Mouse (Mus musculus): ENCODE results near the gene Olfr313. TPM values are rescaled to one million over a fixed set of nuclear protein-coding genes. Genes with fewer than 3 reads are reported as not detected.
"Not testable (repeated sequence)": the region's sequence is repeated elsewhere in the genome, so short reads cannot be mapped to it uniquely, and the experiment has no call there.

The Olfr313 gene
- polyA plus RNA-seq, 1 experiment from 2014 or later, result not detected

GRCm38 (mm10) chr11:58796850-58797249, 17.9 kb upstream of the Olfr313 start:
- Histone ChIP-seq H3K9ac (ENCODE audit: low read length) (no peak overlapping the region), H3K36me3 (ENCODE audit: control insufficient read depth, insufficient read depth, low read length) (no peaks in the 10 kb centered on the region), H3K9me3 (ENCODE audit: control insufficient read depth, low read length) (no peaks in the 10 kb centered on the region), H3K4me1 (replicated peaks; ENCODE audit: control insufficient read depth, insufficient read depth, low read length) (no peaks in the 10 kb centered on the region; the same call in 1 of the 2 replicates), H3K4me2 (ENCODE audit: low read depth, low read length) (no peak overlapping the region), H3K27ac (ENCODE audit: low read length) (no peak overlapping the region), H3K4me3 (ENCODE audit: low read length) (no peak overlapping the region), H3K27me3 (ENCODE audit: control insufficient read depth, insufficient read depth, low read depth, low read length) (no peaks in the 10 kb centered on the region)
- ATAC-seq (ENCODE audit: low read depth), result no peak
- 65% methylated on average over 7 of the region's 7 CpGs for WGBS

- Histone ChIP-seq H3K9me3 (ENCODE audit: control insufficient read depth, low read length) (no peaks in the 10 kb centered on the region), H3K4me3 (ENCODE audit: low read length) (no peak overlapping the region), H3K4me1 (replicated peaks; ENCODE audit: control insufficient read depth, insufficient read depth, low read length) (no peaks in the 10 kb centered on the region; the same call in 1 of the 2 replicates), H3K36me3 (ENCODE audit: control insufficient read depth, insufficient read depth, low read length) (no peaks in the 10 kb centered on the region), H3K9ac (ENCODE audit: low read length) (no peak overlapping the region), H3K27me3 (ENCODE audit: control insufficient read depth, insufficient read depth, low read depth, low read length) (no peaks in the 10 kb centered on the region), H3K27ac (ENCODE audit: low read length) (no peak overlapping the region), H3K4me2 (ENCODE audit: low read depth, low read length) (no peak overlapping the region)
- ATAC-seq (ENCODE audit: low read depth), result no peak
- 70% methylated on average over 5 of the region's 5 CpGs for WGBS
Observed at GRCm38 (mm10) chr11:58799747-58800146, 15.1 kb upstream of the Olfr313 start.

- no peak within 1 kb of the TSS for H3K27ac ChIP-seq (ENCODE audit: low read length)
- ATAC-seq (ENCODE audit: low read depth), result 0 out of 2 replicates have a peak, but pooled peaks have one; percentile 20
- no peaks in the 10 kb centered on the region for H3K36me3 ChIP-seq (ENCODE audit: control insufficient read depth, insufficient read depth, low read length)
- 13% methylated on average over 14 of the region's 14 CpGs for WGBS
- no peak within 1 kb of the TSS for H3K4me3 ChIP-seq (ENCODE audit: low read length)
- peak within 1 kb of the TSS; percentile 4; the same call in 1 of the 2 replicates for H3K4me2 ChIP-seq (ENCODE audit: low read depth, low read length)
- H3K4me1 ChIP-seq (replicated peaks; ENCODE audit: control insufficient read depth, insufficient read depth, low read length), result no peaks in the 10 kb centered on the region; the same call in 1 of the 2 replicates
- no peaks in the 10 kb centered on the region for H3K9me3 ChIP-seq (ENCODE audit: control insufficient read depth, low read length)
- no peak within 1 kb of the TSS for H3K9ac ChIP-seq (ENCODE audit: low read length)
- no peaks in the 10 kb centered on the region for H3K27me3 ChIP-seq (ENCODE audit: control insufficient read depth, insufficient read depth, low read depth, low read length)
Observed at GRCm38 (mm10) chr11:58801558-58802228, 13.1 kb upstream of the Olfr313 start, which contains the start of gene Fam183b. Gene Fam183b, minus strand, starts transcription at chr11:58801960.

- Histone ChIP-seq H3K4me2 (ENCODE audit: low read depth, low read length) (no peak overlapping the region), H3K36me3 (ENCODE audit: control insufficient read depth, insufficient read depth, low read length) (no peaks in the 10 kb centered on the region), H3K4me1 (replicated peaks; ENCODE audit: control insufficient read depth, insufficient read depth, low read length) (no peaks in the 10 kb centered on the region; the same call in 1 of the 2 replicates), H3K9me3 (ENCODE audit: control insufficient read depth, low read length) (no peaks in the 10 kb centered on the region), H3K9ac (ENCODE audit: low read length) (no peak overlapping the region), H3K27ac (ENCODE audit: low read length) (no peak overlapping the region), H3K27me3 (ENCODE audit: control insufficient read depth, insufficient read depth, low read depth, low read length) (no peaks in the 10 kb centered on the region), H3K4me3 (ENCODE audit: low read length) (no peak overlapping the region)
- ATAC-seq (ENCODE audit: low read depth), result no peak
- 31% methylated on average over 4 of the region's 4 CpGs for WGBS
Observed at GRCm38 (mm10) chr11:58803871-58804270, 10.9 kb upstream of the Olfr313 start.

GRCm38 (mm10) chr11:58804393-58804792, 10.4 kb upstream of the Olfr313 start:
- Histone ChIP-seq H3K9me3 (ENCODE audit: control insufficient read depth, low read length) (no peaks in the 10 kb centered on the region), H3K27ac (ENCODE audit: low read length) (no peak overlapping the region), H3K9ac (ENCODE audit: low read length) (no peak overlapping the region), H3K4me2 (ENCODE audit: low read depth, low read length) (no peak overlapping the region), H3K36me3 (ENCODE audit: control insufficient read depth, insufficient read depth, low read length) (no peaks in the 10 kb centered on the region), H3K4me1 (replicated peaks; ENCODE audit: control insufficient read depth, insufficient read depth, low read length) (no peaks in the 10 kb centered on the region; the same call in 1 of the 2 replicates), H3K27me3 (ENCODE audit: control insufficient read depth, insufficient read depth, low read depth, low read length) (no peaks in the 10 kb centered on the region), H3K4me3 (ENCODE audit: low read length) (no peak overlapping the region)
- 17% methylated on average over 2 of the region's 2 CpGs for WGBS
- ATAC-seq (ENCODE audit: low read depth), result no peak

GRCm38 (mm10) chr11:58812001-58812400, 2.8 kb upstream of the Olfr313 start:
- no peaks in the 10 kb centered on the region for H3K36me3 ChIP-seq (ENCODE audit: control insufficient read depth, insufficient read depth, low read length)
- H3K4me3 ChIP-seq (ENCODE audit: low read length), result no peak overlapping the region
- H3K9ac ChIP-seq (ENCODE audit: low read length), result no peak overlapping the region
- no peaks in the 10 kb centered on the region for H3K9me3 ChIP-seq (ENCODE audit: control insufficient read depth, low read length)
- H3K27me3 ChIP-seq (ENCODE audit: control insufficient read depth, insufficient read depth, low read depth, low read length), result no peaks in the 10 kb centered on the region
- H3K4me2 ChIP-seq (ENCODE audit: low read depth, low read length), result no peak overlapping the region
- WGBS, result 10% methylated on average over 1 of the region's 1 CpGs
- no peaks in the 10 kb centered on the region for H3K4me1 ChIP-seq (replicated peaks; ENCODE audit: control insufficient read depth, insufficient read depth, low read length)
- no peak for ATAC-seq (ENCODE audit: low read depth)
- H3K27ac ChIP-seq (ENCODE audit: low read length), result no peak overlapping the region

GRCm38 (mm10) chr11:58815676-58816075, 876 bp downstream of the Olfr313 start:
- no peaks in the 10 kb centered on the region for H3K27me3 ChIP-seq (ENCODE audit: control insufficient read depth, insufficient read depth, low read depth, low read length)
- H3K27ac ChIP-seq (ENCODE audit: low read length), result no peak overlapping the region
- H3K9me3 ChIP-seq (ENCODE audit: control insufficient read depth, low read length), result no peaks in the 10 kb centered on the region
- ATAC-seq (ENCODE audit: low read depth), result no peak
- H3K4me3 ChIP-seq (ENCODE audit: low read length), result no peak overlapping the region
- no peaks in the 10 kb centered on the region for H3K4me1 ChIP-seq (replicated peaks; ENCODE audit: control insufficient read depth, insufficient read depth, low read length)
- H3K9ac ChIP-seq (ENCODE audit: low read length), result no peak overlapping the region
- WGBS, result 74% methylated on average over 1 of the region's 1 CpGs
- H3K36me3 ChIP-seq (ENCODE audit: control insufficient read depth, insufficient read depth, low read length), result no peaks in the 10 kb centered on the region
- H3K4me2 ChIP-seq (ENCODE audit: low read depth, low read length), result no peak overlapping the region

GRCm38 (mm10) chr11:58828937-58829336, 14.1 kb downstream of the Olfr313 start, which contains the start of gene Olfr312:
Gene Olfr312, plus strand, starts transcription at chr11:58829237.
- H3K9me3 ChIP-seq (ENCODE audit: control insufficient read depth, low read length); ATAC-seq (ENCODE audit: low read depth); H3K4me2 ChIP-seq (ENCODE audit: low read depth, low read length); H3K9ac ChIP-seq (ENCODE audit: low read length); H3K27me3 ChIP-seq (ENCODE audit: control insufficient read depth, insufficient read depth, low read depth, low read length); H3K4me3 ChIP-seq (ENCODE audit: low read length); H3K4me1 ChIP-seq (replicated peaks; ENCODE audit: control insufficient read depth, insufficient read depth, low read length); H3K27ac ChIP-seq (ENCODE audit: low read length); H3K36me3 ChIP-seq (ENCODE audit: control insufficient read depth, insufficient read depth, low read length): not testable (repeated sequence)

- no peak for ATAC-seq (ENCODE audit: low read depth)
- H3K36me3 ChIP-seq (ENCODE audit: control insufficient read depth, insufficient read depth, low read length), result no peaks in the 10 kb centered on the region
Observed at GRCm38 (mm10) chr11:58829764-58830163, 15.0 kb downstream of the Olfr313 start.

More at GRCm38 (mm10) chr11:58829764-58830163, 15.0 kb downstream of the Olfr313 start:
- no peak overlapping the region for H3K9ac ChIP-seq (ENCODE audit: low read length)
- H3K27me3 ChIP-seq (ENCODE audit: control insufficient read depth, insufficient read depth, low read depth, low read length), result no peaks in the 10 kb centered on the region
- WGBS, result 78% methylated on average over 3 of the region's 3 CpGs
- no peaks in the 10 kb centered on the region for H3K4me1 ChIP-seq (replicated peaks; ENCODE audit: control insufficient read depth, insufficient read depth, low read length)
- no peak overlapping the region for H3K27ac ChIP-seq (ENCODE audit: low read length)
- no peak overlapping the region for H3K4me3 ChIP-seq (ENCODE audit: low read length)
- H3K9me3 ChIP-seq (ENCODE audit: control insufficient read depth, low read length), result no peaks in the 10 kb centered on the region
- no peak overlapping the region for H3K4me2 ChIP-seq (ENCODE audit: low read depth, low read length)

Measured in lung, embryonic 16.5 days (tissue).